Mouse (Mus musculus) E14TG2a.4 (cell line): ENCODE measurements around the gene Tacc2.

Experiments used
- H3K27me3 ChIP-seq: 2 replicates; pipeline ENCODE4 v1.6.1; 2014; ENCODE audit warnings: low read length, control low read depth; ENCODE audit not compliant: insufficient read depth
- H3K36me3 ChIP-seq: 2 replicates; pipeline ENCODE4 v1.6.1; 2014; ENCODE audit warnings: low read length, control low read depth; ENCODE audit not compliant: insufficient read depth
- H3K4me1 ChIP-seq: replicated peaks from 2 replicates; pipeline ENCODE4 v1.6.1; 2014; ENCODE audit warnings: low read depth, low read length, control low read depth
- H3K4me3 ChIP-seq: replicated peaks from 2 replicates; pipeline ENCODE4 v1.5.1; 2014; ENCODE audit warnings: mild to moderate bottlenecking, low read length
- H3K9me3 ChIP-seq: 2 replicates; pipeline ENCODE4 v1.6.1; 2014; ENCODE audit warnings: low read length, control low read depth
- CTCF ChIP-seq: conservative IDR thresholded peaks from 2 replicates; pipeline ENCODE4 v1.5.1; 2014; ENCODE audit warnings: low read length
- NANOG ChIP-seq: IDR thresholded peaks from 2 replicates; pipeline ENCODE4 v1.6.1; 2014; ENCODE audit warnings: borderline replicate concordance, low read length, mixed read lengths
- POU5F1 ChIP-seq: IDR thresholded peaks from 2 replicates; pipeline ENCODE4 v1.6.1; 2014; ENCODE audit warnings: low read length, borderline replicate concordance

The Tacc2 gene

DNA sequence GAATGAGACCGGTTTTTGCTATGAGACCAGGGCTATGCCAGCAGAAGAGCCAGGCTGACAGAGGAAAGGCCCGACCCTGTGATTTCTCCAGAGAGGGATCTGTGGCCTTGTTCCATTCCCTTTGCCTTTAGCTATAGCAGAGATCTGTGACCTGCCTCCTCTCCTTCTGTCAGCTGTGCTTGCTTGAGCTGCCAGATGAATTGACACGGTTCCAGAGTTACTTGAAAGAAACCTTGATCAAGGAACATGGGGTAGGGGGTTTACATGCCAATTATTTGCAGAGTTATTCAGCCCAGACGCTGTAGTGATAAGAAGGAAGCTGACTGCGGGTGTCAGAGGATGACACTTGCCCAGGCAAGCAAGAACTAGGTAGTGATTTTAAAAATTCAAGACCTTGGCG is 20.3 kb downstream of the Tacc2 start:
- TF ChIP-seq NANOG, result no peak
- TF ChIP-seq POU5F1, result no peak
- no peak for TF ChIP-seq CTCF
- Histone ChIP-seq H3K9me3 (no peaks in the 10 kb centered on the region), H3K27me3 (no peaks in the 10 kb centered on the region), H3K4me1 (peaks cover 58% of the 10 kb centered on the region), H3K4me3 (no peak overlapping the region), H3K36me3 (no peaks in the 10 kb centered on the region)

DNA sequence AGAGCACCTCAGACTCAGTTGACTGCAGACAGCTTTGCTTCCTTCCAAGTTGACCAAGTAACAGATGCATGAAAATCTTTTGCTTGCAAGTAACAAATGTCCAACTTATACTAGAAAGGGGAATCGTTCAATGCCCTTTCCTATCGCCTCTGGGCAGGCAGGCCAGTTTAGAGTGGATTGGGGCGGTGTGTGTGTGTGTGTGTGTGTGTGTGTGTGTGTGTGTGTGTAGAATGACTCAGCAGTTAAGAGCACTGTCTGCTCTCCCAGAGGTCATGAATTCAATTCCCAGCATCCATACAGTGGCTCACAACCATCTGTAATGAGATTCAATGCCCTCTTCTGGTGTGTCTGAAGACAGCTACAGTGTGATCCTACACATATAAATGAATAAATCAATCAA is 22.8 kb downstream of the Tacc2 start:
- no peak for TF ChIP-seq CTCF
- no peak for TF ChIP-seq NANOG
- TF ChIP-seq POU5F1, result no peak
- H3K36me3 ChIP-seq, result peaks cover 7% of the 10 kb centered on the region

DNA sequence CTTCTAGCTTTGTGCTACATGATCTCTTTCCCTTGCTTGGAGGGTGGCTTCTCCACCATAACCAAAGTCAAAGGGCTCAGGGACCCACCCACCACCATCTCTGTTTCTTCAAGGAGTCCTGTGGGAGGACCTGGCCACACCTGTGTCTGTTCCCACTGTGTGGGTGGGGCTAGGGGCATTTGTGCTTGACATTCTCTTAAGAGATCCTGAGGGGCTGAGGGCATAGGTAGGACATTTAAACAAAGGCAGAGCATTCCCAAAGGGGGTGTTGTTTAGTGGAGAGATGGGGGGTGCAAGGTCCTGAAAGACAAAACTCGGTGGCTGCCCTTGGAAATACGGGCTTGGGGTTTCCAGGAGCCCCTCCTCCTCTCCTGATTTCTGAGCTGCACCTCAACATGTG is 23.3 kb downstream of the Tacc2 start:
- peak overlapping the region; percentile 20; the same call in 1 of the 2 replicates for H3K4me3 ChIP-seq
- no peaks in the 10 kb centered on the region for H3K27me3 ChIP-seq
- peaks cover 88% of the 10 kb centered on the region for H3K4me1 ChIP-seq
- H3K9me3 ChIP-seq, result no peaks in the 10 kb centered on the region
- TF ChIP-seq CTCF, result no peak
- no peak for TF ChIP-seq POU5F1
- peak; percentile 66; the same call in 1 of the 2 replicates for TF ChIP-seq NANOG
- H3K36me3 ChIP-seq, result peaks cover 7% of the 10 kb centered on the region

More for the DNA sequence above, 22.8 kb downstream of the Tacc2 start:
- Histone ChIP-seq H3K27me3 (no peaks in the 10 kb centered on the region), H3K4me3 (no peak overlapping the region), H3K4me1 (peaks cover 84% of the 10 kb centered on the region), H3K9me3 (no peaks in the 10 kb centered on the region)

DNA sequence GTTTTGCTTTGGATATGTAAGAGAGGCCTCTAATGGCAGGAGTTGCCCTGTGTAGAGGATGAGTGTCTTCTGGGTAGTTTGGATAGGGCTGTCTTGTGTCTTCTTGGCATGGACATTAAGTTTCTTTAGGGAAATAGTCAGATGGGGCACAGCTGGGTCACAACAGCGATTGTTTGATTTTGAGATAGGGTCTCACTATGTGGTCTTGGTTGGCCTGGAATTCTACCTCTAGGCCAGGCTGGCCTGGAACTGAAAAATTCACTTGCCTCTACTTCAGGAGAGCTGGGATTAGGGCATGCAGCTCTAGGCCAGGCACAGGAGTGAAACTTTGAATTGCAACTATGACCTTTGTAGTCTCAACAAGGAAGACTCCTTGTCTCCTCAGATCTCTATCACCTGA is 25.6 kb downstream of the Tacc2 start:
- Histone ChIP-seq H3K36me3 (peaks cover 7% of the 10 kb centered on the region), H3K9me3 (no peaks in the 10 kb centered on the region), H3K27me3 (no peaks in the 10 kb centered on the region), H3K4me3 (no peak overlapping the region), H3K4me1 (peaks cover 82% of the 10 kb centered on the region)
- TF ChIP-seq POU5F1 (no peak), CTCF (no peak), NANOG (no peak)

DNA sequence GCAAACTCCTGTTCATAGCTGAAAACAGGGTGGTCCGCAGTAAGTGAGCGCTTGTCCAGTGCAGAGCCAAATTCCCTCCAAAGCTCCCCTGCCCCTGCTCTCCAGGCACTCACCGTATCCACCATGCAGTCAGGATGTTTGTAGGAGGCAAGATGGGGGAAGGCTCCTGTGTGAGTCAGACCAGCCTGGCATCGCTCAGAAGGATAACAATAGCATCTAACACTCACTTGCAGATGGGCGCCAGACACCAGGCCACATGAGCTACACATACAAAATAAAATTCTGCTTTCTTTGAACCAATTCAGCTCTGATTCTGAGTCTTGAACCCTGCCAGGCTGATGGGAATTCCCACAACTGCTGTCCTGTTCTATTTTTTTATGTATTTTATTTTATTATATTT is 26.3 kb downstream of the Tacc2 start:
- Histone ChIP-seq H3K36me3 (peaks cover 7% of the 10 kb centered on the region), H3K4me1 (peaks cover 77% of the 10 kb centered on the region)

DNA sequence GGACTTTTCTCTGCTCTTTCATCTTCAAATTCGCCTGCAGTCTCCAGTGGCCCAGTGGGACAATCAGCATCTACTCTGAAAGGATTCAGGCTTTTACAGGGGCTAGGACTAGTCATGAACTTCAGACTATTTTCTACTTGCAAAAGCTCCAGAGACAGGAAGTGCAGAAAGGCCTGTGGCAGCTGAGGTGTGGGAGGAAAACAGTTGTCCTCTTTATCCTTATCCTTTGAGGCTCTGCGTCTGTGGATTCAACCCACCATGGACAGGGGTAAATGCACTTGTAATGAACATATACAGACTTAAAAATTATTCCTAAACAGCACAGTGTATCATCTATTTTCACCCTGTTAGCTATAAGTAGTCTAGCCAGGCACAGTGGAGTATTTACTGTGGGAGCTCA is 27.2 kb downstream of the Tacc2 start:
- no peak for TF ChIP-seq POU5F1
- no peak for TF ChIP-seq CTCF
- Histone ChIP-seq H3K4me3 (no peak overlapping the region), H3K9me3 (no peaks in the 10 kb centered on the region), H3K27me3 (no peaks in the 10 kb centered on the region), H3K36me3 (peaks cover 7% of the 10 kb centered on the region), H3K4me1 (peaks cover 68% of the 10 kb centered on the region)

More for the DNA sequence above, 26.3 kb downstream of the Tacc2 start:
- no peaks in the 10 kb centered on the region for H3K27me3 ChIP-seq
- TF ChIP-seq POU5F1 (no peak), CTCF (no peak), NANOG (no peak)
- no peak overlapping the region; the same call in 1 of the 2 replicates for H3K4me3 ChIP-seq
- H3K9me3 ChIP-seq, result no peaks in the 10 kb centered on the region

DNA sequence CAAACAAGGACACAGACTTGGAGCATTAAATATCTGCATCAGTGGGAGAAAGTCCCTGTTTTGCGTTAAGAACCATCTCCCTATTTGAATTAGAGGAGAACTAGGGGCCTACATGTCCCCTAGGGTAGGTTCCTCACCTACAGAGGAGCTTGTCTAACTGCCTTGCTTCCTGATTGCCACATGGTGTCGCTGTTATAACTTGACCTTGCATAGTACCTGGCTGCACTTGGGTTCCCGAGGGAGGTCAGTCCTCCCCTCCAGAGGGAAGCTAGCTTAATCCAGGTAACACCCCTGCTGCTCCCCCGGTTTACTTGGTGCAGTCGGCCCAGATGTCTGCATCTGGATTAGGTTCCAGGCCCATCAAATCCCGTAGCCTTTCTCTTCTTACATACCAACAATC is 27.9 kb downstream of the Tacc2 start:
- peak; percentile 77 for TF ChIP-seq CTCF
- no peak for TF ChIP-seq POU5F1
- TF ChIP-seq NANOG, result no peak
- Histone ChIP-seq H3K36me3 (peaks cover 7% of the 10 kb centered on the region), H3K4me3 (no peak overlapping the region), H3K4me1 (peaks cover 61% of the 10 kb centered on the region), H3K27me3 (no peaks in the 10 kb centered on the region), H3K9me3 (no peaks in the 10 kb centered on the region)

DNA sequence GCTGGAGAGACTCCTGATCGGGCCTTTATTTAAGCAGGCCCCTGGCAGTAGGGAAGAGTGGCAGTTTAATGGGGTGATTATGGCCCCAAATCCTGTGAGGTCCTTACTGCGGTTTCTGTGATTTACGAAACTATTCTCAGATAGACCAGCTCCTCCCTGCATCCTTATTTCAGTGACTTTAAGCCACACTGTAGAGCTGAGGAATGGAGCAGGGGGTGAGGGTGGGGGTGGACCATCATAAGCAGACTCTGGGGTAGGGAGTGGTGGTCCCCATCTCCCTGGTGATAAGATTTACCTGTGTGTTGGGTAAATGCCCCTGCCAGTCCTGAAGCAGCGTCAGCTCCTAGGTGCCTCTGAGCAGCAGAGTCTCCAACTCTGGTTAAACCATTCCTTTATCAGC is 29.7 kb downstream of the Tacc2 start:
- Histone ChIP-seq H3K4me1 (peaks cover 45% of the 10 kb centered on the region), H3K36me3 (peaks cover 7% of the 10 kb centered on the region), H3K4me3 (no peak overlapping the region), H3K27me3 (no peaks in the 10 kb centered on the region), H3K9me3 (no peaks in the 10 kb centered on the region)
- TF ChIP-seq CTCF, result no peak
- TF ChIP-seq NANOG, result no peak
- TF ChIP-seq POU5F1, result no peak

DNA sequence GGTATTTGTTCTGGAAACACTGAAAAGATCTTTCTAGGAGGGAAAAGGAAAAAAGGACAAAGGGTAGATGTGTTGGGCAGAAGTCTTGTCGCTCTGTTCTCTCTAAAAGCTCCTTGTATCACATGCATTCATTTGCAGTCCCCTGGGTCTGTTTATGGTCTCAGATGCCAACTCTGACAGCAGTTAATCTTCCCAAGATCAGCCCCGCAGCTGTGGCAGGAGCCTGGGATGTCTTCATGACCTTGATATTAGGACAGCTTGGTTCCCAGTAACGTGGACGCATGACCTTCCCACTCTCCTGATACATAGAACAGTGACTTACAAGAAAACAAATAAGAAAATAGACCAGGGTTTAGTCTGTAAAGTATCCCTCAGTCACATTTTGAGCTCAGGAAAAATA is 36.7 kb downstream of the Tacc2 start:
- TF ChIP-seq POU5F1 (no peak), CTCF (no peak), NANOG (no peak)
- no peaks in the 10 kb centered on the region; the same call in 1 of the 2 replicates for H3K36me3 ChIP-seq
- H3K4me3 ChIP-seq, result no peak overlapping the region
- H3K9me3 ChIP-seq, result no peaks in the 10 kb centered on the region
- no peaks in the 10 kb centered on the region for H3K4me1 ChIP-seq
- H3K27me3 ChIP-seq, result no peaks in the 10 kb centered on the region
